Mouse (Mus musculus): ENCODE data around the gene Map3k12.

DNA sequence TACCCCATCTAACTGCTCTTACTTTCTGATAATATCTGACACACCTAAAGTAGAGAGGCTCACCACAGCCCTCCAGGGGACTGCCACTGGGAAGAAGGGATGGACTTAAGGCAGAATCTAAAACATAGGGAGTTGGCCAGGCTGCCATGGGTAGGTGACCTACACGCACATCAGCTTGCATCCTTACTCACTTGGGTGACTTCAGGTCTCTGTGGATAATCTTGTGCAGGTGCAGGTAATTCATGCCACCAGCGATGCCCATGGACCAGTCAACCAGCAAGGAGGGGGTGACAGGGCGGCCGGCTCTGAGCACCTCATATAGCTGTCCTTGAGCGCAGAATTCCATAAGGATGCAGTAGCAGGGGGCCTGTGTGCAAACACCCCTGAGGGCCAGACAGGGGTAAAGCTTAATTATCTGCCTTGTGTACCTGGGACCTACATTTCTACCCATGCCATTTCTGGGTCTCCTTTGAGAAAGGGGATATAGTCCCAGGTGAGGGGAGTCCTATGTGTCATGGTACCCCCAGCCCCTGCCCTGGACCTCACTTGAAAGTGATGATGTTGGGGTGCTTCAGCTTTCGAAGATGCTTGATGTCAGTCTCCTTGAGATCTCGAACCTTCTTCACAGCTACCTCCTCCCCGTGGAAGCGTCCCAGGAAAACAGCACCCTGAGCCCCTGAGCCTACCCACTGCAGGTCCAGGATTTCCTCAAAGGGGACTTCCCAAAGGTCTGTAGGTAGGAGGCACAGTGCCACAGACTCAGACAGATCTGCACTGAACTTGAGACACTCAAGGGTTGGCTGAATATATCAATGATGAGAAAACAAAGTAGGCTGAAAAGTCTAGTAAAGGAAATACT, 12.7 kb downstream of the Map3k12 start:
- TF ChIP-seq POLR2A (IDR thresholded peaks at IDR 0.05; ENCODE audit: borderline replicate concordance, extremely low read depth, low read depth, low read length), result no peak
- TF ChIP-seq CTCF (IDR thresholded peaks at IDR 0.05; ENCODE audit: insufficient read depth, low read length), result no peak

Measured in lung, adult 2 months (tissue).